ENCODE assay signal across 23 mouse cellular contexts in genomic region chr5:18318846-18319245, GRCm38 (mm10). TPM values are rescaled to one million over a fixed set of nuclear protein-coding genes. Genes with fewer than 3 reads are reported as not detected.
DNase-seq lines count a peak whose midpoint lies in the region; ATAC-seq lines count a peak whose summit lies in the region.
"Had no signal": no experiment of that assay in that cellular context is flagged by ENCODE, and none has a peak within 500 bp of the region (broad histone marks: within the 10 kb centered on the region; RNA-seq: fewer than 3 reads in every experiment).

No protein-coding gene starts in this region.

- WGBS in hindbrain, embryonic 16.5 days, result 71% methylated on average over 4 of the region's 4 CpGs
- WGBS in hindbrain, embryonic 10.5 days, result 90% methylated on average over 4 of the region's 4 CpGs
- 84% methylated on average over 4 of the region's 4 CpGs for WGBS in heart, embryonic 10.5 days

- H3K9ac ChIP-seq in hindbrain, embryonic 16.5 days (ENCODE audit: low read depth, low read length), result no peak overlapping the region
- H3K9ac ChIP-seq: embryonic facial prominence, embryonic 12.5 days; embryonic facial prominence, embryonic 15.5 days; forebrain, embryonic 12.5 days; heart, embryonic 13.5 days; hindbrain, embryonic 12.5 days had no signal

- no peak overlapping the region for H3K27ac ChIP-seq in hindbrain, embryonic 16.5 days (ENCODE audit: low read depth, low read length)
- H3K27ac ChIP-seq in hindbrain, embryonic 10.5 days, result no peak overlapping the region
- H3K27ac ChIP-seq in heart, embryonic 10.5 days, result no peak overlapping the region
- H3K27ac ChIP-seq: embryonic facial prominence, embryonic 12.5 days; embryonic facial prominence, embryonic 15.5 days; forebrain, embryonic 12.5 days; heart, embryonic 13.5 days; hindbrain, embryonic 12.5 days had no signal

- H3K27me3 ChIP-seq in hindbrain, embryonic 16.5 days (replicated peaks; ENCODE audit: control insufficient read depth, insufficient read depth, low read length), result no peaks in the 10 kb centered on the region
- H3K27me3 ChIP-seq in hindbrain, embryonic 10.5 days (ENCODE audit: insufficient read depth, poor library complexity, severe bottlenecking), result no peaks in the 10 kb centered on the region
- H3K27me3 ChIP-seq in heart, embryonic 10.5 days (ENCODE audit: insufficient read depth, poor library complexity, severe bottlenecking), result no peaks in the 10 kb centered on the region
- H3K27me3 ChIP-seq: embryonic facial prominence, embryonic 12.5 days; embryonic facial prominence, embryonic 15.5 days; forebrain, embryonic 12.5 days; heart, embryonic 13.5 days; hindbrain, embryonic 12.5 days had no signal

- DNase-seq in cerebellum, postnatal 4 days (ENCODE audit: low spot score in 2 of 2), result no peak
- DNase-seq in cerebellum, postnatal 14 days, result peak; percentile 35 to 54
- no peak for DNase-seq in cerebellum, adult 9-11 months
- DNase-seq in hindbrain, embryonic 10.5 days (ENCODE audit: low spot score), result no peak
- peak; percentile 30 for DNase-seq in Muller cell, postnatal 12 days (ENCODE audit: inconsistent ontology term)
- DNase-seq in heart, embryonic 10.5 days (ENCODE audit: low spot score), result no peak
- DNase-seq: adrenal gland, adult 2 months; adrenal gland, postnatal 14 days; cerebellum, adult 9-10 months; gastrocnemius, postnatal 25 days; heart, adult 18-20 months; heart, postnatal 14 days; heart, postnatal 4 days; kidney, adult 2 months had no signal

- no peak overlapping the region for H3K4me3 ChIP-seq in hindbrain, embryonic 16.5 days (ENCODE audit: low read length)
- H3K4me3 ChIP-seq in hindbrain, embryonic 10.5 days, result no peak overlapping the region
- no peak overlapping the region for H3K4me3 ChIP-seq in heart, embryonic 10.5 days
- H3K4me3 ChIP-seq: embryonic facial prominence, embryonic 12.5 days; embryonic facial prominence, embryonic 15.5 days; forebrain, embryonic 12.5 days; heart, embryonic 13.5 days; hindbrain, embryonic 12.5 days had no signal

- H3K4me1 ChIP-seq in hindbrain, embryonic 16.5 days (ENCODE audit: control insufficient read depth, insufficient read depth, low read depth, low read length), result no peaks in the 10 kb centered on the region
- H3K4me1 ChIP-seq in hindbrain, embryonic 10.5 days (replicated peaks), result 0 out of 2 replicates have a peak, but pooled peaks cover 2% of the 10 kb centered on the region
- H3K4me1 ChIP-seq in heart, embryonic 10.5 days, result 0 out of 2 replicates have a peak, but pooled peaks cover 4% of the 10 kb centered on the region
- H3K4me1 ChIP-seq: embryonic facial prominence, embryonic 12.5 days; embryonic facial prominence, embryonic 15.5 days; forebrain, embryonic 12.5 days; hindbrain, embryonic 12.5 days had no signal

- no peaks in the 10 kb centered on the region for H3K36me3 ChIP-seq in hindbrain, embryonic 16.5 days (ENCODE audit: control insufficient read depth, insufficient read depth, low read length)
- no peaks in the 10 kb centered on the region for H3K36me3 ChIP-seq in hindbrain, embryonic 10.5 days
- no peaks in the 10 kb centered on the region for H3K36me3 ChIP-seq in heart, embryonic 10.5 days
- H3K36me3 ChIP-seq: embryonic facial prominence, embryonic 12.5 days; embryonic facial prominence, embryonic 15.5 days; forebrain, embryonic 12.5 days; heart, embryonic 13.5 days; hindbrain, embryonic 12.5 days had no signal

- ATAC-seq in cerebellum, adult (ENCODE audit: insufficient number of reproducible peaks, low FRiP score, low TSS enrichment), result peak; percentile 51
- peak; percentile 32 for ATAC-seq in hindbrain, embryonic 16.5 days
- ATAC-seq: forebrain, embryonic 16.5 days; intestine, postnatal 0 days had no signal

- no peak overlapping the region for H3K4me2 ChIP-seq in hindbrain, embryonic 16.5 days (ENCODE audit: low read length)
- H3K4me2 ChIP-seq: embryonic facial prominence, embryonic 12.5 days; embryonic facial prominence, embryonic 15.5 days; forebrain, embryonic 12.5 days; heart, embryonic 13.5 days; hindbrain, embryonic 12.5 days had no signal

- no peaks in the 10 kb centered on the region for H3K9me3 ChIP-seq in hindbrain, embryonic 16.5 days (ENCODE audit: control insufficient read depth, low read length)
- no peaks in the 10 kb centered on the region for H3K9me3 ChIP-seq in hindbrain, embryonic 10.5 days
- H3K9me3 ChIP-seq in heart, embryonic 10.5 days, result no peaks in the 10 kb centered on the region
- H3K9me3 ChIP-seq: embryonic facial prominence, embryonic 12.5 days; embryonic facial prominence, embryonic 15.5 days; heart, embryonic 13.5 days; hindbrain, embryonic 12.5 days had no signal

RNA-seq across cellular contexts. Expression of gene Gnai1, which starts 41.3 kb away (rescaled TPM):
- polyA plus RNA-seq in hindbrain, embryonic 16.5 days (2015; fragmentation: Nextera tagmentation; extraction: Ambion mirVana), result 88.6 and 89.5 TPM in 2 replicates
- polyA plus RNA-seq in hindbrain, embryonic 10.5 days (2016; fragmentation: Nextera tagmentation; extraction: Ambion mirVana), result 15.0 and 15.4 TPM in 2 replicates
- polyA plus RNA-seq in heart, embryonic 10.5 days (2016; fragmentation: Nextera tagmentation; extraction: Ambion mirVana), result 17.8 and 21.2 TPM in 2 replicates

Comparison
In these comparisons a context has a peak if more than half of its experiments do, and no peak if none do; other contexts are left out.
1. DNase-seq: peak in cerebellum, postnatal 14 days (2 of 2) and Muller cell, postnatal 12 days (single experiment); none in cerebellum, postnatal 4 days (0 of 2), cerebellum, adult 9-11 months (single experiment), hindbrain, embryonic 10.5 days (single experiment) and heart, embryonic 10.5 days (single experiment).